Mouse (Mus musculus): ENCODE results near the gene Ptk6. TPM values are rescaled to one million over a fixed set of nuclear protein-coding genes. Genes with fewer than 3 reads are reported as not detected.

Ptk6 gene
- total RNA-seq, 2 experiments from 2014 or later, result 0.10 TPM; not detected in 1

DNA sequence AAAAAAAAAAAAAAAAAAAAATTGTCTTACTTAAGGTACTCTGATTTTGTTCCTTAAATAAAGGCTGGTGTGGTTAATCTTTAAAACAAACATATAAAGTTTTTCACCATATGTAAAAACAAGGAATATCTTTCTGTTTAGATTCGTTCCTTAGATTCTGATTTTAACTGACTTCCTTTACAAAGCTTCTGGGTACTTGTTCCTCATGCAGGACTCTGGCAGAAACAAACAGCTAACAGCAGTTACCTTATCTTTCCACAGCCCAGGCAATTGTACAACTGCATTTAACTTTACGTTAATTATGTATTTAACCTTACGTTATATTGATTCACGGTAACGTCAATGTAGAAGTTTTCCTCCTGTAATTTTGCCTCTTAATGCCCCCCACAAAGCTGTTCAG lies 36.1 kb downstream of the Ptk6 start:
- DNase-seq (ENCODE audit: low spot score in 2 of 2), result no peak

DNA sequence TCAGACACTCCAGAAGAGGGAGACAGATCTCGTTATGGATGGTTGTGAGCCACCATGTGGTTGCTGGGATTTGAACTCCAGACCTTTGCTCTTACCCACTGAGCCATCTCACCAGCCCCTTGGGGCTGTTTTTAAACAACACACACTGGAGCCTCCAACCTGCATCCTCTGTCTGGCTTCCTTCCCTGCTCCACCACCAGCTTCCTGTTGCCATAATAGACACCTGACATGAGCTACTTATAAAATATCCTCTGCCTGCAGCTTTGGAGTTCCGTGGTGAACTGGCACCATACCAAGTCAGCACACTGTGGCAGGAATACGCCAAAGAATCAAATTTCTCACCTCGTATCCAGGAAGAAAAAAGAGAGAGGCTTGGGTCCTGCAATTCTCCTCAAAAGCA lies 41.8 kb downstream of the Ptk6 start:
- no peak for DNase-seq (ENCODE audit: low spot score in 2 of 2)

DNA sequence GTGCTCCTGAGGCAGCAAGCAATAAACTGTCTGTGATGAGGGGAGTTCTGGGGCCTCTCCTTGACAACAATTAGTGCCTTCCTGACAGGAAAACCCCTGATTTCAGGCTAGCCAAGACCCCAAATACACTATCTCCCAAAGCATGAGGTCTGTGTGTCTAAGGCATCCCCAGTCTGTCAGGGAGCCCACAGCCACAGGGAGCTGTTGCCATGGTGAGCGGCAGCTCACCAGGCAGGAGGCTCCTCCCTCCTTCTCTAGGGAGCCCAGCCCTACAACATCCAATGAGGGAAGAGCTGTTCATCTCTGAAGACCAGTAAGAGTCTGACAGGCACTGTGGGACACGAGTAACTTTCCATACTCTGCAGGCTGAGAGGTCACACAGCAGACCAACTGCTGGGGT lies 42.8 kb downstream of the Ptk6 start:
- DNase-seq (ENCODE audit: low spot score in 2 of 2), result no peak

DNA sequence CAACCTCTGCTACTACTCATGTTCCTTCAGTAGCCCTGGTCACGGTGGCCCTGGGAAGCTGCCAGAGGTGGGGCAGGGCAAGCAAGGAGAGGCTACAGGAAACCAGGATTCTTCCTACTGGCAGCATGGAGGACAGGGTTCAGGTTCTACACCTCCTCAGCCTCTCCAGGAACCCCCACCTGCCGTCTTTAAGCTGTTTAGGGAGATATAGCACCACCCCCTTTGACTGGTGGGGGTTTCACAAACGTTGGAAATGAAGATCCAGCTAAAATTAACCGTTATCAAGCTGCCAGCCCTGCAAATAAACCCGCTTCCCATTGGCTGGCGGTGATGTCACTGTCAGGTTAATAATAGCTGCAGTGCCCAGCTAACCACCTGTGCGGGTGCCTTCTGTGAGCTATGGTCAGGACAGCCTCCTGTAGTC lies 43.5 kb downstream of the Ptk6 start:
- no peak for DNase-seq (ENCODE audit: low spot score in 2 of 2)

DNA sequence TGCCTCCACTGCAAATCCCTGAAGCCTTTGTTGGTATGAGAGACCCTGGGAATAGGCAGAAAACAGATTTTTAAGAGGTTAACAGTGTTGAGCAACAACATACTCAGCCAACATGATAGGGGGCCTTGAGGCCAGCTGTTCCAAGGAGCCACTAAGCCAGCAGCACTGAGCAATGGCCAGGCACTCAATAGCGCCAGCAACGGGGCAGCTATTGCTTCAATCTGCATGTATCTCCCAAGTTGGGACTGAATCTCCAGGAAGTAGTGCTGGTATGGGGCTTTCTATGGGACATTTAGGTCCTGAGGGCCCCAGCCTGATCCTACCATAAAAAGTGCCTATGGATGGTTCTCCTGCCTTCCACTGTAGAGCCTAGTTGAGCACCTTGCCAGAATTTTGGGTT lies 44.1 kb downstream of the Ptk6 start:
- DNase-seq (ENCODE audit: low spot score in 2 of 2), result no peak

DNA sequence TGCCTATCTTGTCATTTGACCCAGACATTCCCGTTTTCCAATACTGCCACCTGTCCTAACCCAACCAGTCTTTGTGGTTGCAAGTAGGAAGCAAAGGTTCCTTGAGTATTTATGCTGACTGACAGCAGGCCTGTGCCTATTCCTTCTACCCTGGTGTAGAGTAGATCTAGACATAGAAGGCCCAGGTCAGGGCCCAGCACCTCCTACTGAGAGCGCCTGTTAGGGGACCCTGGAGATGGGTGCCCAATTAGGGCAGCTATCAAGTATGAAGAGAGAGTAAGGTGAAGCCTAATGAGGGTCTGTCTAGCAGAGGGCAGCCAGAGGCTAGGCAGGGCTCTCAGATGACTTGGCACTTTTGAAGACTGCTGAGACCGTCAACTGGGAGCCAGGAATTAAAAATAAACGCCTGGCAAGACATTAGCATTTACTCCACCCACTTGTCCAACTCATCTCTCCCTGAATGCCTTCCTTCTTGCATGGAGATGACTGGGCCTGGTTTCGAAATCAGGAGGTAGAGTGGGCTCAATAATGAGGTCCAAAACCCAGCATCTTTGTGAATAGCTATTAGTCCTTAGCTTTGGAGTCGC lies 44.8 kb downstream of the Ptk6 start:
- no peak for DNase-seq (ENCODE audit: low spot score in 2 of 2)

DNA sequence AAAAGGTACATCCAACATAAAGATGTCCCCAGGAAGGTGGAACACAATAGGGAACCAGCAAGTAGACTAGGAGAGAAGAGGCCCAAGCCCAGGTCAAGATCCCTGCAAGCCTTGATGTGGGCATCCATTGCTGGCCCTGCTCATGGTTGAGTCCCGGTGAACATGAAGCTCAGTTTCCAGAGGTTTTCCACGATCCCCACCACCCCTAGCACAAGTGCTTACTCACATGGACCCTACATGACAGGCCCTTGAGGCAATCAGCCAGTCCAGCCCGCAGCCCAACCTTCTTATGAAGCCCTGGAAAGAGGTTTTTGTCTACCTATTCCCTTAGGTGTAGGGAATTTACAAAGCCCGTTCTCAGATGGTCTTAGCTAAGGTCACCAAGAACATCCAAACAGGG lies 45.4 kb downstream of the Ptk6 start:
- DNase-seq (ENCODE audit: low spot score in 2 of 2), result no peak

DNA sequence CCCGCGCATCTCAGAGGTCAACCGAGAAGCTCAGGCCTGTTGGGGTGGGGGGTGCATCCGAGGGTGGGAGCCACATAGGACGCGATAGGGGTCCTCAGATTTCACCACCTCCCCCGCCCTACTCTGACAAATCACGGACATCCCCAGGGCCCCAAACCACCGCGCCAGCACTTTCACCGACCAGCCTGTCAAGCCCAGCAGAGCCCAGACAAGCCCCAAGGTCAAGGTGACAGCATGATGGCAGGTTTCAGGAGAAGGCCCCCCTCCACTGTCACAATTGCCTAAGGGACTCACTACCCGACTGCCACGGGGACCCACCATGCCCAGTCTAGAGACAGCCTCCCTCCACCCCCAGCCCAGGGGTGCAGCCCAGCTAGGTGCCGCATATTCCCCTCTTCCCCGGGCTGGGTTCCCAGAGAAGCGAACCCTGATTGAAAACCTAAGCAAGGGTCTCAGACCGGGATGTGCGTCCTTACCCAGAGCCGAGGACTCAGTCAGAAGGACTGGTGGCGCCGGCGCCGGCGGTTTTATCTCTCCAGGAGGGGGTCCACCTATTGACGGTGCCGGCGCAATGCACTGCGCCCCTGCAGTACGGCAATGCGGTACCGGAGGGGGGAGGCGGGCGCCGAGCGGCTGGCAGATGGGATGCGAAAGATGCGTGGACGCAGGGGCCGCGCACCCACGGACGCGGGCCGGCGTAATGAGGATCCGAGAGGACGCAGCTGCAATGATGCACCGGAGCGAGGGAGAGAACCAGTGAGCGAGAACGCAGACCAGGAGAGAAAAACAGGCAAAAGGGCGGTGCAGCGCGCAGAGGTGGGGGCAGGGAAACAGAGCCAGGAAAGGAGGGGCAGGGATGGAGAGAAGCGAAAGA lies 46.1 kb downstream of the Ptk6 start, which contains the start of gene Eef1a2:
Eef1a2 (minus strand) TSS at position 767 of the 874 bp plus-strand sequence.
- DNase-seq (ENCODE audit: low spot score in 2 of 2), result no peak

DNA sequence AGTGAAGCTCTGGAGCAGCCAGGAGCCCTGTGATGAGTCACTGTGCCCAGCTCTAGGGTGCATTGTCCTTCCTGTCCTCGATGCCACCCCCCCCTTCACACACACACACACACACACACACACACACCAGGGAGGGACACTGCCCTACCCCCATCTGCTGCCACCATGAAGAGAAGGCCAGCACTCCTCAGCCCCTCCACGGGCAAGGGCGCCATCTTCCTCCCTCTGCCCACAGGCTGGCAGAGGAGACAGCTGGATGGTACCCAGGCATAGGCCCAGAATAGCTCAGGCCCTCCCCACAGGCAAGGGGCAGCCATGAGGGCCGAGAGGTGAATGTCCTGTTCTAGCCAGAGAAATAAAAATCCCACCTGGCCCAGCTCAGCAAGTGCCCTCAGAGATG lies 46.8 kb downstream of the Ptk6 start:
- DNase-seq (ENCODE audit: low spot score in 2 of 2), result no peak

DNA sequence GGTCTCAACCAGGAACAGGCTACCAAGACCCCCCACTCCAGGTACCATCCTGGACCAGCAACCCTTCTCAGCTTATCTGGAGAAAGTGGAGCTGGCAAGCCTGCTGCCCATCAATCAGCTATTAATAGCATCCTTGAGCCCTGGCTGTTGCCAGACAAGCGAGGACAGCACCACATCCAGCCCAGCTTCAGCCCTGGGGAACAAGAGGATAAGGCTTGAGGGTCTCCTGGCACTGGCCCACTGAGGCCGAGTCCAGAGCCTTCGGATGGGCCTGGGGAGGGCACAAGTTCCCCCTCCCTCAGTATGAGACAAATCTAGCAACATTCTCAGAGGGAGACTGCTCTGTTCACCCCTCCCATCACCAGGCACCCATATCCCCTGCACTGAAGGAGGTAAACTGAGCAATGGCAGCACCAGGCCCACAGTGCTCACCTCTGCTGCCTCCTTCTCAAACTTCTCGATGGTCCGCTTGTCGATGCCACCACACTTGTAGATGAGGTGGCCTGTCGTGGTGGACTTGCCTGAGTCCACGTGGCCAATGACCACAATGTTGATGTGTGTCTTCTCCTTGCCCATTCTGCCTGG lies 47.7 kb downstream of the Ptk6 start:
- no peak for DNase-seq (ENCODE audit: low spot score in 2 of 2)

DNA sequence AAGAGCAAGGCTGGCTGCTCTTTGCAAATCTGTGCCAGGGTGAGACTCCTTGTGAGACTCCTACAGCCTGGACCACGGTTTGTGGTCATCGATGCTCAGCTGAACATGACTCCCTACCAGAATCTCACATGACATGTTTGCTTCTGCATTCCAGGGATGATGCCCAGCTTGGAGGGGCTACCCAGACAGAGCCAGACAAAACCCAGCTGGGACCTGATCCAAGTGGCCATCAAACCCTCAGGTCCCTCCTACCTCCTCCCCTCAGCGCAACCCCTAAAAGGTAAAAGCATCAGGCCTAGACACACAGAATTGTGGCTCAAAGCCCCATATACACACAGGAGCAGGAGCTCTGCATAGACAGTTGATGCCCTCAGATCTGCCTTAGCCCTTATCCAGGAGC lies 48.2 kb downstream of the Ptk6 start:
- no peak for DNase-seq (ENCODE audit: low spot score in 2 of 2)

DNA sequence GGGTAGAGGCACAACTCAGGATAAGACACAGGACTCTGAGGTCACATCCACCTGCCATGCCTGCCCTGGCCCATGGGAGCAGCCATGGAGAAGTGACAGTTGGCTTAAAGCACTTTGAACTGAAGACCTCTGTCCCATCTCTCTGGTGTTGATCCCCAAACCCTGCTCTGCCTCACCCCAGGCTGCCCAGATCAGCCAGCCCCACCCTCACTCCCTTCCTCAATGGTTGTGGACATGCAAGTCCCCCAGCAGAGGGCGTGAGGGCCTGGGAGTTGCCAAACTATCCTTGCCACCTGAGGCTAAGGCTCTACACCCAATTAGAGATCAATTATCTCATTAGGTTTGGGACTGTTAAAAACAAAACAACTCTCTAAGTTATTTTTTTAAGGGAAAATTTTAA lies 48.8 kb downstream of the Ptk6 start:
- DNase-seq (ENCODE audit: low spot score in 2 of 2), result no peak

DNA sequence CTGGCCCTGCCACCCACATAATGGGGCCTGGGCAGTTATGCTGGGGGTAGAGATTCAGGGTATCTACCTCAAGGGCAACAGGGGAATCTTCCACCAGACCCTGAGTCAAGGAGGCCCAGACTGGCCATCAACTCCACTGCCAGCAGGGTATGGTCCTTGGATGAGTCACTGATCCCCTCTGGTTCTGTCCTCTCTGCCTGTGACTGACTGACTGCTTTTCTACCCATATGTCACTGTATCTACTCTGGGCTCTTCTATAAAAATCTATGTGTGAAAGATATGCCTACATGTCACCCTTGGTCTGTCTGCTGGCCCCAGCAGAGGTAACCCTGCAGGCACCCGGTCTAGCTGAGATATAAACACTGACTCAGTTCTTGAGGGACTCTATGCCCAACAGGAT lies 49.5 kb downstream of the Ptk6 start:
- no peak for DNase-seq (ENCODE audit: low spot score in 2 of 2)

DNA sequence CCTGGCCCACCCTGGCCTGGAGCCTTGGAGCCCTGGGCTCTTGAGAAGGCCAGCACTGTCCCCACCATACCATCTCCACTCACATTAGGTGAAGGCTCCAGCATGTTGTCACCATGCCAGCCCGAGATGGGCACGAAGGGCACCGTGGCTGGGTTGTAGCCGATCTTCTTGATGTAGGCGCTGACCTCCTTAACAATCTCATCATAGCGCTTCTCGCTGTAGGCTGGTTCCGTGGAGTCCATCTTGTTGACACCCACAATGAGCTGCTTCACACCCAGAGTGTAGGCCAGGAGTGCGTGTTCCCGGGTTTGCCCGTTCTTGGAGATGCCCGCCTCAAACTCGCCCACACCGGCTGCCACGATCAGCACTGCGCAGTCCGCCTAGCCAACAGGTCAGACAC lies 49.9 kb downstream of the Ptk6 start:
- DNase-seq (ENCODE audit: low spot score in 2 of 2), result no peak

DNA sequence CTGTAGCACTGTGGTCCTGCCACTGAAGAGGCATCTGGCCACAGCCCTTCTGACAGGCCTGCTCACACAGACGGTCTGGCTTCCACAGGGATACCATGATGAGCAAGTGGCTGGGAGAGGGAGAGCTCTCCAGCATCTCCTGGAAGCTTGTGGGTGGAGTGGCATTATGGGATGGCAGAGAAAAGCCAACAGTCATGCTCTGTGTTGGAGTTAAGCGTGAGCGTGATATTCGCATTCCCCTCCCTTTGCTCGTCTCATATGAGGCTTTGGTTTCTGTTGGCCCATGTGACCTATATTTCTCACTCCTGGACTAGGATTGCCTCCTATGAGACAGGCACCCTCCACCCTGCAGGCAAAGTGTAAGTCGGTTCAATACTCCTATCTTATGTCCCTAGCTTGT lies 52.3 kb downstream of the Ptk6 start:
- DNase-seq (ENCODE audit: low spot score in 2 of 2), result no peak

DNA sequence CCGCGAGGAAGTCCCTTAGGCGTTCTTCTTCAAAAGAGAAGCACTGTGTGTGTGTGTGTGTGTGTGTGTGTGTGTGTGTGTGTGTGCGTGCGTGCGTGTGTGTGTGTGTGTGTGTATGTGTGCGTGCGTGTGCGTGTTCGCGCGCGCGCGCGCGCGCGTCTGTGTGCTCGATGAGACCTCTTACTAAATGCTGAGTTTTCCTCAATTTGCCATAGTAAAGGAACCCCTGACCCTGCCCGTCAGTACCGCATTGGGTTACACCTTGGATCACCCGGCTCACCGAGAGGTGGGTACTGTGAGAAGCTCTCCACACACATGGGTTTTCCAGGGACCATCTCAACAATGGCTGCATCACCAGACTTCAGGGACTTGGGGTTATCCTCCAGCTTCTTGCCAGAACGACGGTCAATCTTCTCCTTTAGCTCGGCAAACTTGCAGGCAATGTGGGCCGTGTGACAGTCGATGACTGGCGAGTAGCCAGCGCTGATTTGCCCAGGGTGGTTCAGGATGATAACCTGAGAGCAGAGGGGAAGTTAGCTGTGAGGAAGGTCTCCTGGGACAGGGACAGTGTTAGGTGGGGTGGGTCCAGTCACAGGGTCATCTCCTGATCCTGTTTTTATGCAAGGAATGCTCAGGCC lies 54.2 kb downstream of the Ptk6 start:
- DNase-seq (ENCODE audit: low spot score in 2 of 2), result no peak

DNA sequence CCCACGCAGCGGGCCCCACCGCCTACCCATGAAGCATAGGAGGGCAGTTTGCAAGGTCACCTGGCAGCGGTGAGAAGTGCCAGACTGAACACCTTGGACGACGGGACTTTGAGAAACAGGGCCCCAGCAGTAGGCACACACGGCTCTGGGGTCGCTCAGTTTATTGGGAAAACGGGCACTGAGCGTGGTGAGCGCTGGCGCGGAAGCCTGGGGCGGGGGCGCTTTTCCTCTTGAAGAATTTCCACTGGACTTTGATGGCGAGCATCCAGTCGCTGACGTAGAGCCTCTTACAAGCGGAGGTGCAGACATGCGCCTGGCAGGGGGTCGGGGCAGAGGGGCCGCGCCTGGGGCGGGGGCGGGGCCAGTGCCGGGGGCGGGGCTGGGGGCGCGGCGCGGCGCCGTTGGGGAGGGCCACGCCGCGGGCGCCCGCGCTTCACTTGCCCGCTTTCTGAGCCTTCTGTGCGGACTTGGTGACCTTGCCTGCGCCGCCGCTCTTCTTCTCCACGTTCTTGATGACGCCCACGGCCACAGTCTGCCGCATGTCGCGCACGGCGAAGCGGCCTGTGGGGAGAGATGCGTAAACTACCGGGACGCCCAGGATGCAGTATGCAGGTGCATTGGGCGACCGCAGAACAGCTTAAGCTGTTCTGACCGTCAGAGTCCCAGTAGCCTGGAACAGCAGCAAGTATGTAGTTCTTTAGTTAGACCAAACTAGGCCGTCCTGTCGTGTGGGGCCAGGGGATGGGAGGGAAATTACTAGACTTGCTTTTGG lies 54.9 kb downstream of the Ptk6 start:
- no peak for DNase-seq (ENCODE audit: low spot score in 2 of 2)

DNA sequence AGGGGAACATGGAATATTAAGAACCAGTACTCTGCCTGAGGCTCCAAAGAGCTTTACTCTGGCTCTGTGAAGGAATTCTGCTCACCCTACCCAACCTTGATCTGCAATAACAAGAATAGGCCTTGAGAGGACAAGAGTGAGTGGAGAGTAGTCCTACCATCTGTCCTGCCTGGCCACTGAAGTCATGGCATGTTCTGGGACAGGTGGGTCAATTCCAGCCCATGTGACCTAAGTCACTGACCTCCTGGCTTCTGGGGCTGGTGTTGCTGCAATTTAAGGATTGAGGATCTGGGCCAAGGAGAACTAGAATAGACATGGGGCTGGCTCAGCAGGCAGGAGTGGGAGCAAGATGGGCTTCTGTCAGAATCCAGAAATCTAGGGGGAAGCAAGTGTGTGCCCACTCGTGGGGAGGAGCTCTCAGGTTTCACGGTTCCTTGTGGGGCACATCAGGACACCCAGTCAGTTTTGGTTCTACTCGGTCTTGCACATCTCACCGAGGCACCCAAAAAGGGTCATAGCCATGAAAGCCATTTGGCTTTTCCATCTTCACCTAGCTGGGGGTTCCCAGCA lies 55.5 kb downstream of the Ptk6 start:
- DNase-seq (ENCODE audit: low spot score in 2 of 2), result no peak

DNA sequence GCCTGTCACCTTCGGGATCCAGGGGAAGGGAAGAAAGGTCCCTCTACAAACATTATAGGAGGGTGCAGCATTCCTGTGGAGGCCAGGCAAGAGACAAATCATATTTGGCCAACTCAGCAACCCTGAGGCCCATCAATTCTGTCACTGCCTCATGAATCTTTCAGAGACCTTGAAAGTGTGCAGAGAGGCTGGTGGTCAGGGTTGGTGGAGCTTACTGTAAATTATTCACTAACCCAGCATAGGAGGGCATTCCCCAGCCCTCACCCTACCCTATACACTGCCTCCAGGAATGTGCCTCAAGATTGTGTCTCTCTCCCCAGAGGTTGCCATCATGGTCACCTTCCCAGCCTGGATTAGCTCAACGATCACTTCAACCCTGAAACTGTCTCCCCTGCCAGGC lies 57.9 kb downstream of the Ptk6 start:
- DNase-seq (ENCODE audit: low spot score in 2 of 2), result no peak

Data from gastrocnemius, postnatal 4 days (tissue).